Mouse (Mus musculus): ENCODE data around the gene Vps54.
"Not testable (repeated sequence)": the region's sequence is repeated elsewhere in the genome, so short reads cannot be mapped to it uniquely, and the experiment has no call there.

The Vps54 gene

DNA sequence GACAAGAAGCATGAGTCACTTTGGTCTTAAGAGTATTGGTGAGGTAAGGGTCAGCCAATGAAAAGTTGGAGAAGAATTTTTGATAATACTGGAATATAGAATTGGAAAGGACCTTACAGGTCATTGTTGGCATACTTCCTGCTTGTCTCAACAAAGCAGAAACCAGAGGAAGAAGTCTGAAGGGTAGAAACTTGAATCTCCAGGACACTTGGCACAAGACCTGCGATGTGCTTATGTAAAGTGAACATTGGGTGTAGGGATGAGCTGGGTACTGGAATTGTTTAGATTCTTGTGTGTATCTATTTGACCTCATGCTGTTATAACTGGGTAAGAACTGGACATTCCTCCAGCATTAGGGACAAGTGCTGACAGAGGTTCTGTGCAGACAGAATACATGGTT is 2.3 kb downstream of the Vps54 start:
- no peak for DNase-seq (ENCODE audit: low spot score)

DNA sequence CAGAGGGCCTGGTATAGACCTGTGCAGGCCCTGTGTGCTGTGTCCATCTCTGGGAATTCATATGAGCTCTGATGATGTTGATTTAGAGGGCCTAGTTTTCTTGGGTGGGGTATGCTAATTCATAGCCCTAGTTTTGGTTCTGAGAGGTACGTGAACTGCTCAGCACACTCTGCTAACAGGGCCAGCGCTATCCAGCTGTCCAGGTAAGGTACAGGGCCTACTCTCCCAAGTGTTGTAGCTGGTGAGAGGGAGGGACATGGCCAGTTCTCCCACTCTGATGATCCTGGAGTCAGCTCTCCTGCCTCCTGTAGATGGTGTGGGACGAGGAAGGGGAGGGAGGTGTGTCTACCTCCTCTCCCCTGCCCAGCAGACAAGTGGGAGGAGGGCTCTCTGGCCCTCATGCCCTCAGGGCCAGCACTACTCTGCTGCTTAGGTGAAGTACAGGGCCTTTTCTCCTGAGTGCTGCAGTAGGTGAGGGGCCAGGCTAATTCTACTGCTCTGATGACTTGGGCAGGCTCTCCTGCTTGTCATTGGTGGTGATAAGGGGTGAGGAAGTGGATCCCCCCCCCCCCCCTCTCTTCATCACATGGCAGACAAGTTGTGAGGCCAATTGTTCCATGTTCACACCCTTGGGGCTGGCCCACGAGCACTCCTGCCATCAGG is 8.3 kb downstream of the Vps54 start:
- no peak for DNase-seq (ENCODE audit: low spot score)

DNA sequence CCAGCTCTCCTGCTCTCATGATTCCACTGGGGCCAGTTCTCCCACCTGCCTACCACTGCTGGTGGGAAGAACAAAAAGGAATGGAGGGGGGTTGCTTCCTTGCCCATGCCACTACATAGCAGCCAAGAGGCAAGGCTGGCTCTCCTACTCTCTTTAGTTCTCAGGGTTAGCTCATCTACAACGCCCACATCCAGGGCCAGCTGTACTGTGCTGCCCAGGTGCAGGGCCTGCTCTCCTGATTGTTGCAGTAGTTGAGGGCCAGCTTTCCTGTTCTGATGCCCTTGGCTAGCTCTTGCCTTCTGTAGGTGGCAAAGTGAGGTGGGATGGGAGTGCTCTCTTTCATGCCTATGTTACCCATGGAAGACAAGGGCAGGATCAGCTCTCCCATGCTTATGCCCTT is 8.9 kb downstream of the Vps54 start:
- no peak for DNase-seq (ENCODE audit: low spot score)

DNA sequence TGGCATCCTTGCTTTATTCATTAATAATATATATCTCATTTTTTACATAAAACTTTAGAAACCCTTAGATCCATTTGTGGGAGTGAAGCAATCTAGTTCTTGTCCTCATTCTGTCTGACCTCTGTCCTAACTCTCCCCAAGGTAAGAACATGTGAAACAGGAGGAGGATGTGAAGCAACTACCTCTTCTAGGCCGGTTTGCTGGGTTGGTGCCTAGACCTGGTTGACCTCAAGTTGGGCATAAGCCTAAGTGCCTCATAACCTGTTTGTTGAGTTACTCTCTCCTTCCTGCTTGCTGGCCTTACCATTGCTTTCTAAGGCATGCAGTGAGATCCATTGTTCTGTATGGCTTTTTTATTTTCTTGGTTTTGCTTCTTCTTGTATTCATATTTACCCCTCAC is 11.3 kb downstream of the Vps54 start:
- DNase-seq (ENCODE audit: low spot score) = no peak

DNA sequence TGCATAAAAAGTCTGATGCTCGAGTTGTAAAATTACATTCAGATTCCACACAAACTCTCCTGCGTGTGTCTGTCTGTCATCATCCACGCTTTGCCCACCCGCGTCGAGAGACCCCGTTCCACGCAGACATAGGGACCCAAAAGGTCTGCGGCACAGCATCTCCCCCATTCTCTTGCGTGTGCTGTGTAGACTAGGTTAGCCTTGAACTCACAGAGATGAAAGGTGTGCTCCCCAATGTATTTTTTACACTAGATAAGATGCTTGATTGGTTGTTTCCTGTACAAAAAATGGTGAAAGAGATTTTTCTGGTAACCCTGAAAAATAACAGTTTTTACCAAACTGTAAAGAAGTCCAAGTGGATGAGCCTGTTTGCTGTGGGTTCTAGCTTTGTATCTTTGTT is 19.5 kb downstream of the Vps54 start:
- DNase-seq (ENCODE audit: low spot score) = not testable (repeated sequence)

DNA sequence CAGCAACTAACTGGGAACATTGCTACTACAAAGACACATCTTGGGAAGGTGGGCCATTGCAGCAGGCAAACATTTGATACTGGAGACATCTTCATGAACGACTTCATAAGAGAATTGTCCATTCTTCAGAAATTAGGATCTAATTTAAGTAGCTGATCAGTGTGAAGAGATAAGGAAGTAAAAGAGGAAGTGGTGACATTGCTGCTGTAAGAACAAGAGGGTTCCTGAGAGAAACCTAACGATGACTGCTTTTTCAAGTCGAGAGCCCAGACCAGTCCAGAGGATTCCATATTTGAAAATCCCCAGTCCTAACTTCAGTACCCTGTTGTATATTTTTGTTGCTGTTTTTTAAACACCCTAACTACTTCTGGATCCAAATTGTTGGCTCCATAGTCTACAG is 26.3 kb downstream of the Vps54 start:
- DNase-seq (ENCODE audit: low spot score) = no peak

DNA sequence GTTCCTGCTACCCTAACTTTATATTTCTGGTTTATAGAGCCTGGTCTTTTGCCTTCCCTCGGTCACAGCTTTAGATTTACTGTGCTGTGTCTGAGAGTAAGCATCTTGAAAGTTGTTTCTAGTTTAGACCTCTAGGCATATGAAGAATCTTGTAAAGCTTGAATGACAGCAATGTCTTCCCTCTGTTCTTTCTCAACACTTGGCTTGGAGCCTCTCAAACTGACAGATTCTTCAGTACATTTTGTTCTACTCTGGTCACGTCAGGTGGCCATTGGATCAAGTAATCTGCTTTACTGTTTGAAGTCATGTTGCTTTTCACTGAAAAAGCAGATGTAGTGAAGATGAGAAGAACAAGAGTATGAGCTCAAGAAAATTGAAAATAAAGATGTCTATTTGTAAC is 37.1 kb downstream of the Vps54 start:
- DNase-seq (ENCODE audit: low spot score) = no peak

DNA sequence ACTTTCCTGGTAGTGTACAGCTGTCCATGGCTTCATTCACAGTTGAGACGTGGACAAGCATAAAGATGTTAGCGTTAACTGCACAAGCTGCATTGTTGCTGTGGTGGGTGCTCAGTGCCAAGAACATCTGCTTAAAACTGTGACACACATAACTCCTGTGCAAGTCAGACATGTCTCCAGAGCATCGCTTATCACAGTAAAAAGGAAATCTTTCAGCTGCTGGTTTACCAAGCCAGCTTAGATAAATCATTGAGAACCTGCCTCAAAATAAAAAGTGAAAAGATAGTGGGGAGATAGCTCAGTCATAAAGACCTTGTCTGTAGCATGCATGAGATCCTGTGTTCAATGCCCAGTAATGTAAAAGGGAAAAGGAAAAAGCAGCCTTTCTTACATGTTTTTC is 47.3 kb downstream of the Vps54 start:
- DNase-seq (ENCODE audit: low spot score) = no peak

DNA sequence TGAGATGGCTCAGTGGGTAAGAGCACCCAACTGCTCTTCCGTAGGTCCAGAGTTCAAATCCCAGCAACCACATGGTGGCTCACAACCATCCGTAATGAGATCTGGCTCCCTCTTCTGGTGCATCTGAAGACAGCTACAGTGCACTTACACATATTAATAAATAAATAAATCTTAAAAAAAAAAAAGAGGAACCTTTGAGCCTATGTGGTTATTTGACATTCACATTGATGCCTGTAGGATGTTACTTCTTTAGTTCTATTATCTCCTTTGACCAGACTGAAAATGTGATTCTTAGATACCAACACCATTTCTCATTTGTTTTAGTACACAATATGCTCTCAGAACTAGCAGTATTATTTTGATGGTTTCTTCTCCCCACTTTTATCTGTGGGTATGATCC is 49.1 kb downstream of the Vps54 start:
- not testable (repeated sequence) for DNase-seq (ENCODE audit: low spot score)

DNA sequence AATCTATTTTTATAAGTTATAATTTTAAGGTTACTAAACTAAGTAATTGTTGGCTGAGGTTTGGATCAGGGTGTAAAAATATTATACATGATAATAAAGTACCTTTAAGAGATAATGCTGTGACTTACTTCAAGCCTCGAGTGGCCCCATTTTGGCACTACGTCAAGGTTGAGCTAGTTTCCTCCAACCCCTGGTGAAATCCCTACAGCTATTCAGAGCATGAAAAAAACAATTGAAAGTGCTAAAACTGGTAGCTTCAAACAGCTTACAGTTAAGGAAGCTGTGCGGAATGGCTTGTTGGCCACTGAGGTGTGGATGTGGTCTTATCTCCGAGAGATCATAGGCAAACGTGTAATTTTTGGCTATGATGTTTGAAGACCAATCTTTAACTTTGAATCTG is 56.4 kb downstream of the Vps54 start:
- DNase-seq (ENCODE audit: low spot score) = no peak

DNA sequence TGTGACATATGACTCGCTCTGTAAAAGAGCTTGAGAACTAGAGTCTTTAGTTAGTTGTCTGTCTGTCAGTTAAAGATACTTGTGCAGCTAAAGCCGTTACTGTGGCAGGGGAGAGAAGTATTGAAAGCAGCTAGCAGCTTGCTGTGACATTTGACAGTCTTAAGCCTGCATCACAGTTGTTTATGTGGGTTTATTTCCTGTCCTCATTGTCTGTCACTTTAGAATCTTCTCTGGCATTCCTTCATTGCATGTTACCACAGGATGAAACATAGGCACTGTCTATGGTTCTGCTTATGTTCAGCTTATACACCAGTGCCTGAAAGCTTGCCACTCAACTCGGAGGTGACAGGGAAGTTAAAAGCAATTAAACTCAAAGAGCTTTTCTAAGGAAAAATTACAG is 64.5 kb downstream of the Vps54 start:
- no peak for DNase-seq (ENCODE audit: low spot score)

DNA sequence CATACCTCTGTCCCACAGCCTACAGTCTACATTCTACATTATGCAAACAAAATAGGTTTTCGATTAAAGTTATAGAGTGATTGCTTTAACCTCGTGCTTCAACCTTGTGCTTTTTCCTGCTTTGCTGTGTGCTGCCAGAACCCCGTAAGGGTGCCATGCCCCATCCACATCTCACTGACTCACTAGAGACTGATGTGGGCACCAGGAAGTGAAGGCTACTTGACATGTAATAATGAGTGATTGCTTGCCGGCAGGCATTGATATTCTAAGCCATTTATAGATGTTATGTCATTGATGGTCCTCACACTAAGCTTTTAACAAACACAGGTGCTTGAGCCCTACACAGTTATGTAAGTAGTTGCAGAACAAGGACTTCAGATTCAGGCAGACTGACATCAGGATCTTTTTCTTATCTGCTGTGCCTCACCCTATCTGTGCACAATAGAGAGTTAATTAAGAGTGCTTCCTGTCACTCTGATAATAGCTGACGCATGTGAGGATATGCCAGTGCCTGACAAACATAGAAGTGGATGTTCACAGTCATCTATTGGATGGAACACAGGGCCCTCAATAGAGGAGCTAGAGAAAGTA is 68.1 kb downstream of the Vps54 start:
- no peak for DNase-seq (ENCODE audit: low spot score)

DNA sequence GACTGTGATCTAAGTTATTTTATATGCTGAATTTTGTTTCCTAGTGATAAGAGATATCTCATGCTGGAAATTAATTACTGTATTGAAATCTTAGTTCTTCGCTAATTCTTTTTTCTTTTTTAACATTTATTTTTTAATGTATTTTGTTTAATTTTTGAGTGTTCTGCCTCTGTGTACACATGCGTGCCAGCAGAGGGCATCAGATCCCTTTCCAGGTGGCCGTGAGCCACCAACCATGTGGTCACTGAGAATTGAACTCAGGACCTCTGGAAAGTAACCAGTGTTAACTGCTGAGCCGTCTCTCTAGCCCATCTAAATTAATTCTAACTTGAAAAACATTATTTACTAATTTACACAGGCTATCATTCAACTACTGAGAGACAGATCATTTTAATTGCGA is 69.0 kb downstream of the Vps54 start:
- DNase-seq (ENCODE audit: low spot score) = no peak

DNA sequence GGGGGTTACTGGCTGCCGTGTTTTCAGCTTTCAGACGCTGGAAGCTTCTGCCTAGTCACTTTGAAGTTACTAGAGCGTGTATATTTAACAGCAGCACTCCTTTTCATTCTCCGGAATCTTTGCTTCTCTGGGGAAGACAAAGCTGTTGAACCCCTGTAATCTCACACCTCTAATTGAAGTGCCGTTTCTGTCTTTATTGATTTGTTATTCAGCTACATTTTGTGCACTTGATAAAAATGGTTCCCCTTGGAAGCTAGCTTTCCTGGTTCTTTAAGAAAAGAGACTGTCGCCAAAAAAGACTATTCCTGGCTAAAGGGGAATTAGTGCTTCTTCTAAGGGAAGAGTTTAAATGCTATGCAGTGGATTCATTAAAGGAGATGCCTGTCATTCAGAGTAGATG is 70.4 kb downstream of the Vps54 start:
- DNase-seq (ENCODE audit: low spot score) = no peak

DNA sequence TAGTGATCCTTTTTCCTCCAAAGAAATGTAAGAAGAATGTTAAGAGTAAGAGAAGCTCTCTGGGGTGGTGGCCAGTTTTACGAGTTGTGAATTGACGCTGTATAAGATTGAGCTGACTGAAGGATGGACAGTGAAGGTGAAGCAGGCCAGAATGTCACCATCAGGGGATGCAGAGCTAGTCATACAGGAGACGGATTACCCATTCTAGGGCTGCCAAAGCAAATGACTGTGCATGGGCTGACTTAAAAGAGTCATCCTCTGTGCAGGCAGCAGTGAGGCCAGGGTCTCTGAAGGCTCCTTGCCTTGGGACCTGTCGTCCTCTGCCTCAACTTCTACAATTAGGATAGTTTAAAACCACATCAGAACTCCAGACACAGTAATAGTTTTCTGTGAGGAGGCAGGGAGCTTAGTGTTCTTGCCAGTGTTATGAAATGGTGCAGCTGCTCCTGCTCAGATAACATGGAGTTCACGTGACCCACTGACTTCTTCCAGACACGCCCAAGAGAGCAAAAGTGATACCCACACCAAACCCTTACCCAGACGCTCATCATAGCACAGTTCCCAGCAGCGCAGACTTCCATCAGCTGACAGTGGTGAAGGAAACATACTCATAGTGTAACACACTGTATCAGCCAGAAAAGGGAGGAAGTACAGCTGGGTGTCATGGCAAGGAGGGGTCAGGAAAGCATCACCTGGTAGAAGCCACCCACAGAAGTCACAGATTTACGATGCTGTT is 75.0 kb downstream of the Vps54 start:
- DNase-seq (ENCODE audit: low spot score) = no peak

DNA sequence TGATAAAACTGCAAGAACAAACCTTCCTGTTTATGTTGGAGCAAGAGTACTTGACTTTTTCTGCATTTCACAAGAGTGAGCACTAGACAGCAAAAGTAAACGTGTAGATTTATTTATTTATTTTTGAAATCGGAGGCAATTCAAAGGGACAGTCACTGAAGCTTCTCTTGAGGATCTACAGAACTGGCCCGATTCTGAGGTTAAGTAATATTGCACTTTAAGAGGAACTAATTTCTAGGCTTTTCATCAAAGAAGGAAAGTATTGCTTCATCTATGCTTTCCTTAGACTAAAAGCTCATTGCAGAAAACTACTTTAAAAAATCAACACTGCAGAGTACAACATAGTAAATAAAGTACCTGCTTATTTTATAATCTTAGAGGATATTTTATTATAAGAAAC is 82.5 kb downstream of the Vps54 start:
- DNase-seq (ENCODE audit: low spot score) = no peak

DNA sequence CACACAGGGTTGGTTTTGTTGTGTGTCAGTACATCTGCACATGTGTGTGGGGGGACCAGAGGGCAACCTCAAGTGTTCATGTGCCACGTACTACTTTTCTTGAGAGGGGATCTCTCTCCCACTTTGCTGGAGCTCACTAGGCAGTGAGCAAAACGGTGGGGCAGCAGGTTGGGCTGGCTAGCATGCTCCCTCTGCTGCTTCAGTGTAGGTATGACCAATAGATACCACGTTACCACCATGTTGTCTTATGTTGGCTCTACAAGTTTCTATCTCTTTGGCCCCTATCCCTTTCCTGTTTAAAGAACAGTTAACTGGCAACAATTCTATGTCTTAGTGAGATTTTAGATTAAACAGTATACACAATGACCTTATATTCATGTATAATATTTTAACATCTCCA is 83.3 kb downstream of the Vps54 start:
- DNase-seq (ENCODE audit: low spot score) = no peak

DNA sequence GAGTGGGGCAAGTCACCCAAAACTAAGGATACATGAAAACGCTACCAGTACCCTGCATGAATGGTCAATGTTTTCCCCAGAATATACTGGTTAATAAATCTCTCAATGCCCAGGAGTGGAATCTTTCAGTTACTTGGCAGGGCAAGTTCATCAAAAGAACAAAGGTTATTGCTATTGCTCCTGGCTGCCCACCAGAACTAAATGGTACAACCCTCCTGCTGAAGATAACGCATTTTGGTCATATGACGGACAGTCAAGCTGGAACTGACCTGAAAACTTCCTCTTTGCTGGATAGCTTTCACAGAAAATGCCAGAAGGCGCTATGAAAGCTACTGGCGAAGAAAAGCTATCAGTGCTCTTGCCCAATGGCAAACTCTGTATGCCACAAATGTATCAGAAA is 86.7 kb downstream of the Vps54 start:
- no peak for DNase-seq (ENCODE audit: low spot score)

DNA sequence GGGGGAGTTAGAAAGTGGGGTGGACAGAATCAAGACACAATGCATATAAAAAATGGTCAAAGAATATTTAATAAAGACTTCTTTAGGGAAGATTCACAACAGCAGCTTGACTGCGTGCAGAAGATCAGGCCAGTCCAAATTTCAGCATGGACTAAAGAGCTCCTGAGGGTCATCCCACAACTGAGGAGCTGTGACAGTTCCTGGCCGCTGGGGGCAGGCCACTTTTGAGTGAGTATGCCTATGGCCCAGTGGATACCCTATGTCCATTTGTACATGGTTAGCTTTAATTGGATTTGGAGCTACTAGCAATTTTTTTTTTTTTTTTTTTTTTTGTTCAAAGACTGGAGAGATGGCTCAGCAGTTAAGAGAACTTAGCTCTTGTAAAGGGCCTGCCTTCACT is 87.7 kb downstream of the Vps54 start:
- no peak for DNase-seq (ENCODE audit: low spot score)

DNA sequence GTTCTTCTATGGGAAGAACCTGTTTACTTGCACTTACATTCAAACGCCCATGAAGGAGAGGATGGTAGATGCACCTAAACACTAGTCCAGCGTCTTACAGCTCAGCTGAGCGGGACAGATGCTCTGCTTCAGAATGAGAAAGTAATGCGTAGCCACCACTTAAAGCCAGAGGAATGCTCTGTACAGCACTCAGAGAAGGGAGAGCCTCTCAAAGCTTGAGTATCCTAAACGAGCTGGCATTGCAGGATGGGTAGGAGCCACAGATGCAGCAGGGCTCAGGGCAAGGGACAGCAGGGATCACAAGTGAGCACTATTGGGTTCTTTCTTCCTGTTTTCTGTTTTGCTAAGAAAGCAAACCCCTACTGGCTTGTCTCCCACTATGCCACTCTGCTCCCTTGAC is 88.4 kb downstream of the Vps54 start:
- DNase-seq (ENCODE audit: low spot score) = no peak

DNA sequence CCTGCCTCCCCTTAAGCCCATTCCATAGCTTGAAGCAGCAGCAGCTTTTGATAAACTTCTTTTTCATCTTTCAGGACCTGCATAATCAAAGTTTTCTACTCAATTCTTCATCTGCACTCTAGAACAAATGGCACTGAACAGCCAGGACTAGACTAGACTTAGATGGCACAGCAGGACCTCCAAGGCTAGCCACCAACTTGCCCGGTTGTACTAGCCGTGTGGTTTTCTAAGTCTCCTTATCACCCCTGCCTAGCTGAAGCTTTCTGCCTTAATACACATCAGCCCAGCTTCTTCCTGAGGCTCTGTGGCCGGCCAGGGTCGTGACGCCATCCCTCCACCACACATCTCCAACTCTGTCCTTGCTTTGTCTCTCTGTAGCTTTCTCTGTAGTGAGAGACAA is 89.1 kb downstream of the Vps54 start:
- DNase-seq (ENCODE audit: low spot score) = no peak

DNA sequence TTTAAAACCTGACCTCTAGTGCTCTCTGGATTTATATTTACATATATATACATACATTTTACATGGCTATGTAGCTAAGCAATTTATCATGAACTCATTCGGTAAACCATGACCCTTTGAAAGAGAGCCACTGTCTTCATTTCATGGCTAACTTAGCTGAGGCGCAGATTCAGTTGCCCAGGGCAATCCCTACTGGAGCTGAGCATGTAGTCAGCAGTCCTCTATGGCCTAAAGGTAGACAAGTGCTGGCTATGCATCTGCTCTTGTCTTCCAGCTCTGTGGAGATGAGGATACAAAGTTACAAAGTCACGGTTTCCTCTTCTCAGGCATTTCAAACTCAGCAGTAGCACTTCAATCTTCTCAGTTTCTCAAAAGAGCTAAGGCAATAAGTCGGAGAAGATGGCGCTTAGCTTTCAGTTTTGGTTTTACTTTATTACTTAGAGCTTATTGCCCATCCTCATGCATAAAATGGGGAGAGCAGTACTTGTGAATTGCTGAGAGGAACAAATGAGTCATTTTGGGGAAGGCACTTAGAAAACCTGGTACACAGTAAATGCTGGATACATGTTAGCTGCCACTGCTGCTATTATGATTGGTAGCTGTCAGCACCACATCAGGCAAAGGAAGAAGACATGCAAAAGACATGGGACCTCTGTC is 93.7 kb downstream of the Vps54 start:
- no peak for DNase-seq (ENCODE audit: low spot score)

DNA sequence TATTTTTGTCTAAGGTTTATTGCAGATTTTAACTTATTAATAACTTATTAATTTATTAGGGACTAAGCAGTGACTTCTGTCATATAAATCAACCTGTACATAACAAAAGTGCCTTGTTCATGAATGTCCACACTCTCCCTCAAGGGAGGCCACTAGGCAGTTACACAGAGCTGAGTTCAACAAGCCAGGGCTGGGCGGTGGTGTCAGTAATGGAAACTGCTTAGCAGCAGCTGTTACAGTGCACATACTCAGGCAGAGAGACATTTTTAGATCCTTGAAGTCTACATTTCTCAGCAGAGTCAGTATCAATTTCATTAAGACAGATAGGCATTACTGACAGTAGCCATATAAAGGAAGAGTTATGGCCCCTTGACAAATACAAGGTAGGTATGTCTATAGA is 98.8 kb downstream of the Vps54 start:
- DNase-seq (ENCODE audit: low spot score) = no peak
